8 mouse cellular contexts compared by ENCODE assay signal in genomic region chr5:110839038-110839677, GRCm38 (mm10). TPM values are rescaled to one million over a fixed set of nuclear protein-coding genes. Genes with fewer than 3 reads are reported as not detected.
A peak's percentile ranks its signal among the peaks of the same experiment; 100 is the strongest.
DNase-seq lines count a peak whose midpoint lies in the region; ATAC-seq and TF ChIP-seq lines count a peak whose summit lies in the region.

No protein-coding gene starts in this region.

- peak overlapping the region; percentile 79 for H3K27ac ChIP-seq in spleen, adult 2 months (ENCODE audit: insufficient read depth, low read length)
- peak overlapping the region; percentile 85 for H3K27ac ChIP-seq in embryonic facial prominence, embryonic 15.5 days (replicated peaks)
- peak overlapping the region; percentile 87 for H3K27ac ChIP-seq in limb, embryonic 12.5 days
- peak overlapping the region; percentile 83 for H3K27ac ChIP-seq in neural tube, embryonic 15.5 days (replicated peaks)

- no peaks in the 10 kb centered on the region for H3K4me1 ChIP-seq in spleen, adult 2 months (ENCODE audit: control insufficient read depth, insufficient read depth, insufficient read length)
- H3K4me1 ChIP-seq in embryonic facial prominence, embryonic 15.5 days: peaks cover 9% of the 10 kb centered on the region; the same call in 1 of the 2 replicates
- peaks cover 14% of the 10 kb centered on the region for H3K4me1 ChIP-seq in limb, embryonic 12.5 days (replicated peaks)
- H3K4me1 ChIP-seq in neural tube, embryonic 15.5 days: peaks cover 20% of the 10 kb centered on the region

- WGBS in spleen, adult 2 months: 5% methylated on average over 28 of the region's 28 CpGs
- 6% methylated on average over 28 of the region's 28 CpGs for WGBS in embryonic facial prominence, embryonic 15.5 days
- WGBS in limb, embryonic 12.5 days: 6% methylated on average over 28 of the region's 28 CpGs
- WGBS in neural tube, embryonic 15.5 days: 8% methylated on average over 28 of the region's 28 CpGs

- DNase-seq in spleen, adult 2 months (ENCODE audit: low read depth in 1 of 2, low spot score in 2 of 2): no peak
- no peak for DNase-seq in spleen, adult 12 weeks (ENCODE audit: low spot score)
- DNase-seq in urinary bladder, postnatal 25 days (ENCODE audit: low spot score): no peak
- no peak for DNase-seq in right cerebral cortex, postnatal 36 days (ENCODE audit: low spot score in 2 of 2)
- DNase-seq in testis, postnatal 10 days (ENCODE audit: low spot score): no peak

- H3K9ac ChIP-seq in embryonic facial prominence, embryonic 15.5 days: peak overlapping the region; percentile 67
- H3K9ac ChIP-seq in limb, embryonic 12.5 days (replicated peaks): peak overlapping the region; percentile 79
- H3K9ac ChIP-seq in neural tube, embryonic 15.5 days (replicated peaks): peak overlapping the region; percentile 74

- peak overlapping the region; percentile 77 for H3K4me2 ChIP-seq in embryonic facial prominence, embryonic 15.5 days (replicated peaks)
- peak overlapping the region; percentile 65 for H3K4me2 ChIP-seq in limb, embryonic 12.5 days
- H3K4me2 ChIP-seq in neural tube, embryonic 15.5 days: peak overlapping the region; percentile 90

- TF ChIP-seq POLR2A in spleen, adult 2 months (IDR thresholded peaks at IDR 0.05; ENCODE audit: low read depth, low read length): no peak

- peaks cover 2% of the 10 kb centered on the region; the same call in 1 of the 2 replicates for H3K36me3 ChIP-seq in spleen, adult 2 months (ENCODE audit: control insufficient read depth, insufficient read depth, low read length)
- H3K36me3 ChIP-seq in embryonic facial prominence, embryonic 15.5 days: peaks cover 5% of the 10 kb centered on the region; the same call in 1 of the 2 replicates
- H3K36me3 ChIP-seq in limb, embryonic 12.5 days: peaks cover 27% of the 10 kb centered on the region
- no peaks in the 10 kb centered on the region for H3K36me3 ChIP-seq in neural tube, embryonic 15.5 days

- ATAC-seq in embryonic facial prominence, embryonic 15.5 days (ENCODE audit: insufficient number of reproducible peaks, low FRiP score, low TSS enrichment, low read depth): peak; percentile 76
- ATAC-seq in limb, embryonic 12.5 days (ENCODE audit: insufficient number of reproducible peaks, insufficient read depth, low FRiP score, low TSS enrichment, low read depth): peak; percentile 52
- peak; percentile 83 for ATAC-seq in neural tube, embryonic 15.5 days (ENCODE audit: low FRiP score)

- peak overlapping the region; percentile 92 for H3K4me3 ChIP-seq in spleen, adult 2 months (ENCODE audit: extremely low read depth, insufficient read depth, insufficient read length)
- peak overlapping the region; percentile 68 for H3K4me3 ChIP-seq in embryonic facial prominence, embryonic 15.5 days (replicated peaks)
- H3K4me3 ChIP-seq in limb, embryonic 12.5 days (replicated peaks): peak overlapping the region; percentile 72
- H3K4me3 ChIP-seq in neural tube, embryonic 15.5 days (replicated peaks): peak overlapping the region; percentile 86

- no peaks in the 10 kb centered on the region for H3K27me3 ChIP-seq in spleen, adult 2 months (ENCODE audit: control insufficient read depth, insufficient read depth, low read length)
- H3K27me3 ChIP-seq in embryonic facial prominence, embryonic 15.5 days: no peaks in the 10 kb centered on the region
- no peaks in the 10 kb centered on the region for H3K27me3 ChIP-seq in limb, embryonic 12.5 days
- H3K27me3 ChIP-seq in neural tube, embryonic 15.5 days (replicated peaks): no peaks in the 10 kb centered on the region

- H3K9me3 ChIP-seq in embryonic facial prominence, embryonic 15.5 days (replicated peaks): no peaks in the 10 kb centered on the region
- no peaks in the 10 kb centered on the region for H3K9me3 ChIP-seq in limb, embryonic 12.5 days
- H3K9me3 ChIP-seq in neural tube, embryonic 15.5 days (replicated peaks): no peaks in the 10 kb centered on the region

- TF ChIP-seq CTCF in spleen, adult 2 months (IDR thresholded peaks at IDR 0.05; ENCODE audit: extremely low read depth, insufficient read depth, insufficient read length, insufficient replicate concordance): no peak

RNA-seq across cellular contexts. Expression of gene Hscb, which starts 0.4 kb away (rescaled TPM):
- polyA plus RNA-seq in spleen, adult 2 months (2012; rRNA removed): 26.3 and 26.8 TPM in 2 replicates
- 24.6 and 25.2 TPM in 2 replicates for polyA plus RNA-seq in embryonic facial prominence, embryonic 15.5 days (2015; fragmentation: Nextera tagmentation; extraction: Ambion mirVana)
- polyA plus RNA-seq in limb, embryonic 12.5 days (2016; fragmentation: Nextera tagmentation; extraction: Ambion mirVana): 30.9 and 33.9 TPM in 2 replicates
- 10.8 and 15.9 TPM in 2 replicates for polyA plus RNA-seq in neural tube, embryonic 15.5 days (2015; fragmentation: Nextera tagmentation; extraction: Ambion mirVana)

RNA-seq across cellular contexts. Expression of gene Chek2, which starts 0.6 kb away (rescaled TPM):
- polyA plus RNA-seq in spleen, adult 2 months (2012; rRNA removed): 6.7 and 12.3 TPM in 2 replicates
- polyA plus RNA-seq in embryonic facial prominence, embryonic 15.5 days (2015; fragmentation: Nextera tagmentation; extraction: Ambion mirVana): 17.1 and 23.5 TPM in 2 replicates
- polyA plus RNA-seq in limb, embryonic 12.5 days (2016; fragmentation: Nextera tagmentation; extraction: Ambion mirVana): 30.9 and 32.6 TPM in 2 replicates
- 6.0 and 13.2 TPM in 2 replicates for polyA plus RNA-seq in neural tube, embryonic 15.5 days (2015; fragmentation: Nextera tagmentation; extraction: Ambion mirVana)

RNA-seq across cellular contexts. Expression of gene Ulk1, which starts 29.3 kb away (rescaled TPM):
- 39.9 and 40.6 TPM in 2 replicates for polyA plus RNA-seq in spleen, adult 2 months (2012; rRNA removed)
- 18.6 and 21.4 TPM in 2 replicates for polyA plus RNA-seq in embryonic facial prominence, embryonic 15.5 days (2015; fragmentation: Nextera tagmentation; extraction: Ambion mirVana)
- polyA plus RNA-seq in limb, embryonic 12.5 days (2016; fragmentation: Nextera tagmentation; extraction: Ambion mirVana): 28.2 and 29.6 TPM in 2 replicates
- polyA plus RNA-seq in neural tube, embryonic 15.5 days (2015; fragmentation: Nextera tagmentation; extraction: Ambion mirVana): 24.3 and 27.0 TPM in 2 replicates

RNA-seq across cellular contexts. Expression of gene Ttc28, which starts 40.4 kb away (rescaled TPM):
- polyA plus RNA-seq in spleen, adult 2 months (2012; rRNA removed): 6.8 and 7.8 TPM in 2 replicates
- 12.6 and 12.7 TPM in 2 replicates for polyA plus RNA-seq in embryonic facial prominence, embryonic 15.5 days (2015; fragmentation: Nextera tagmentation; extraction: Ambion mirVana)
- polyA plus RNA-seq in limb, embryonic 12.5 days (2016; fragmentation: Nextera tagmentation; extraction: Ambion mirVana): 20.0 and 23.0 TPM in 2 replicates
- 18.3 and 18.8 TPM in 2 replicates for polyA plus RNA-seq in neural tube, embryonic 15.5 days (2015; fragmentation: Nextera tagmentation; extraction: Ambion mirVana)

RNA-seq across cellular contexts. Expression of gene Pus1, which starts 58.7 kb away (rescaled TPM):
- polyA plus RNA-seq in spleen, adult 2 months (2012; rRNA removed): 19.2 and 20.9 TPM in 2 replicates
- 35.1 and 35.9 TPM in 2 replicates for polyA plus RNA-seq in embryonic facial prominence, embryonic 15.5 days (2015; fragmentation: Nextera tagmentation; extraction: Ambion mirVana)
- 31.5 and 35.5 TPM in 2 replicates for polyA plus RNA-seq in limb, embryonic 12.5 days (2016; fragmentation: Nextera tagmentation; extraction: Ambion mirVana)
- 23.0 and 31.6 TPM in 2 replicates for polyA plus RNA-seq in neural tube, embryonic 15.5 days (2015; fragmentation: Nextera tagmentation; extraction: Ambion mirVana)
